30 mouse cellular contexts compared by ENCODE assay signal in genomic region chr9:53947463-53947862, GRCm38 (mm10). TPM values are rescaled to one million over a fixed set of nuclear protein-coding genes. Genes with fewer than 3 reads are reported as not detected.
DNase-seq lines count a peak whose midpoint lies in the region; ATAC-seq and TF ChIP-seq lines count a peak whose summit lies in the region.
"Had no signal": no experiment of that assay in that cellular context is flagged by ENCODE, and none has a peak within 500 bp of the region (broad histone marks: within the 10 kb centered on the region; RNA-seq: fewer than 3 reads in every experiment).

No protein-coding gene starts in this region.

- H3K4me3 ChIP-seq in hindbrain, postnatal 0 days (ENCODE audit: low read length): no peak overlapping the region
- no peak overlapping the region for H3K4me3 ChIP-seq in hindbrain, embryonic 12.5 days
- H3K4me3 ChIP-seq in lung, embryonic 14.5 days (ENCODE audit: low read depth, low read length): no peak overlapping the region
- no peak overlapping the region for H3K4me3 ChIP-seq in E14TG2a.4 (replicated peaks; ENCODE audit: low read length)
- H3K4me3 ChIP-seq: forebrain, embryonic 13.5 days; heart, adult 2 months; heart, embryonic 13.5 days; hindbrain, embryonic 15.5 days; kidney, embryonic 15.5 days; liver, embryonic 12.5 days; lung, embryonic 15.5 days; myocyte; neural tube, embryonic 13.5 days; stomach, embryonic 15.5 days had no signal

- no peak for DNase-seq in hindbrain, postnatal 0 days (ENCODE audit: low spot score)
- DNase-seq in lung, embryonic 14.5 days: no peak
- DNase-seq in lung, adult 18-20 months: no peak
- DNase-seq in brain, embryonic 14.5 days (ENCODE audit: low read depth): no peak
- DNase-seq in spleen, postnatal 14 days (ENCODE audit: low spot score in 2 of 2): no peak
- no peak for DNase-seq in frontal cortex, postnatal 10 days (ENCODE audit: low spot score in 2 of 2)
- DNase-seq: adrenal gland, postnatal 14 days; cerebellum, adult 8-10 months; gastrocnemius, postnatal 14 days; heart, adult 2 months; heart, postnatal 4 days; kidney, adult 11 months; lung, postnatal 4 days; midbrain, embryonic 14.5 days; right cerebral cortex, postnatal 4 days; thymus, adult 18-20 months; thymus, postnatal 4 days had no signal

- ATAC-seq in hindbrain, postnatal 0 days: no peak
- ATAC-seq in hindbrain, embryonic 12.5 days (ENCODE audit: low FRiP score): no peak
- no peak for ATAC-seq in lung, embryonic 14.5 days (ENCODE audit: insufficient read depth)
- ATAC-seq: forebrain, embryonic 13.5 days; liver, embryonic 12.5 days had no signal

- no peaks in the 10 kb centered on the region for H3K9me3 ChIP-seq in hindbrain, postnatal 0 days (ENCODE audit: low read length)
- H3K9me3 ChIP-seq in hindbrain, embryonic 12.5 days (replicated peaks): 0 out of 2 replicates have a peak, but pooled peaks cover 4% of the 10 kb centered on the region
- no peaks in the 10 kb centered on the region for H3K9me3 ChIP-seq in lung, embryonic 14.5 days (ENCODE audit: low read depth, low read length)
- no peaks in the 10 kb centered on the region for H3K9me3 ChIP-seq in E14TG2a.4 (ENCODE audit: low read length)
- H3K9me3 ChIP-seq: forebrain, embryonic 13.5 days; heart, embryonic 13.5 days; hindbrain, embryonic 15.5 days; kidney, embryonic 15.5 days; liver, embryonic 12.5 days; lung, embryonic 15.5 days; neural tube, embryonic 13.5 days; stomach, embryonic 15.5 days had no signal

- no peak overlapping the region for H3K4me2 ChIP-seq in hindbrain, postnatal 0 days (ENCODE audit: low read depth, low read length)
- H3K4me2 ChIP-seq in hindbrain, embryonic 12.5 days (replicated peaks): no peak overlapping the region
- H3K4me2 ChIP-seq in lung, embryonic 14.5 days: no peak overlapping the region
- H3K4me2 ChIP-seq: forebrain, embryonic 13.5 days; heart, embryonic 13.5 days; hindbrain, embryonic 15.5 days; kidney, embryonic 15.5 days; liver, embryonic 12.5 days; lung, embryonic 15.5 days; neural tube, embryonic 13.5 days; stomach, embryonic 15.5 days had no signal

- WGBS in hindbrain, postnatal 0 days: 94% methylated on average over 2 of the region's 2 CpGs
- WGBS in hindbrain, embryonic 12.5 days: 94% methylated on average over 2 of the region's 2 CpGs
- WGBS in lung, embryonic 14.5 days: 94% methylated on average over 2 of the region's 2 CpGs

- peak; percentile 41 for TF ChIP-seq CTCF in hindbrain, postnatal 0 days (IDR thresholded peaks at IDR 0.05; ENCODE audit: low read depth)
- peak; percentile 19; the same call in 1 of the 2 replicates for TF ChIP-seq CTCF in lung, embryonic 14.5 days (IDR thresholded peaks at IDR 0.05; ENCODE audit: low read depth)
- TF ChIP-seq CTCF in E14TG2a.4 (conservative IDR thresholded peaks at IDR 0.05; ENCODE audit: low read length): peak; percentile 39
- 0 out of 2 replicates have a peak, but pooled peaks have one; percentile 1 for TF ChIP-seq CTCF in brain, embryonic 14.5 days (IDR thresholded peaks at IDR 0.05; ENCODE audit: borderline replicate concordance, extremely low read depth, insufficient read depth, insufficient read length)

- H3K9ac ChIP-seq in hindbrain, postnatal 0 days (replicated peaks; ENCODE audit: low read length): no peak overlapping the region
- H3K9ac ChIP-seq in hindbrain, embryonic 12.5 days: no peak overlapping the region
- H3K9ac ChIP-seq in lung, embryonic 14.5 days: no peak overlapping the region
- H3K9ac ChIP-seq: forebrain, embryonic 13.5 days; heart, embryonic 13.5 days; hindbrain, embryonic 15.5 days; kidney, embryonic 15.5 days; liver, embryonic 12.5 days; lung, embryonic 15.5 days; neural tube, embryonic 13.5 days; stomach, embryonic 15.5 days had no signal

- TF ChIP-seq POLR2A in brain, embryonic 14.5 days (IDR thresholded peaks at IDR 0.05; ENCODE audit: borderline replicate concordance, extremely low read depth, insufficient read depth, insufficient read length, poor library complexity, severe bottlenecking): no peak

- no peaks in the 10 kb centered on the region for H3K27me3 ChIP-seq in hindbrain, postnatal 0 days (ENCODE audit: insufficient read depth, low read length)
- no peaks in the 10 kb centered on the region for H3K27me3 ChIP-seq in hindbrain, embryonic 12.5 days
- no peaks in the 10 kb centered on the region for H3K27me3 ChIP-seq in lung, embryonic 14.5 days (ENCODE audit: insufficient read depth, low read length)
- no peaks in the 10 kb centered on the region for H3K27me3 ChIP-seq in E14TG2a.4 (ENCODE audit: insufficient read depth, low read length)
- H3K27me3 ChIP-seq: forebrain, embryonic 13.5 days; heart, embryonic 13.5 days; hindbrain, embryonic 15.5 days; kidney, embryonic 15.5 days; liver, embryonic 12.5 days; lung, embryonic 15.5 days; neural tube, embryonic 13.5 days; stomach, embryonic 15.5 days had no signal

- no peaks in the 10 kb centered on the region for H3K4me1 ChIP-seq in hindbrain, postnatal 0 days (ENCODE audit: insufficient read depth, low read length)
- H3K4me1 ChIP-seq in hindbrain, embryonic 12.5 days: no peaks in the 10 kb centered on the region
- no peaks in the 10 kb centered on the region for H3K4me1 ChIP-seq in lung, embryonic 14.5 days (ENCODE audit: insufficient read depth)
- no peaks in the 10 kb centered on the region for H3K4me1 ChIP-seq in E14TG2a.4 (replicated peaks; ENCODE audit: low read depth, low read length)
- H3K4me1 ChIP-seq: forebrain, embryonic 13.5 days; heart, embryonic 13.5 days; hindbrain, embryonic 15.5 days; kidney, embryonic 15.5 days; liver, embryonic 12.5 days; lung, embryonic 15.5 days; neural tube, embryonic 13.5 days; stomach, embryonic 15.5 days had no signal

- H3K36me3 ChIP-seq in hindbrain, postnatal 0 days (ENCODE audit: insufficient read depth, low read length): no peaks in the 10 kb centered on the region
- no peaks in the 10 kb centered on the region for H3K36me3 ChIP-seq in hindbrain, embryonic 12.5 days
- H3K36me3 ChIP-seq in lung, embryonic 14.5 days (ENCODE audit: insufficient read depth): no peaks in the 10 kb centered on the region
- no peaks in the 10 kb centered on the region for H3K36me3 ChIP-seq in E14TG2a.4 (ENCODE audit: insufficient read depth, low read length)
- H3K36me3 ChIP-seq: heart, embryonic 13.5 days; hindbrain, embryonic 15.5 days; kidney, embryonic 15.5 days; liver, embryonic 12.5 days; lung, embryonic 15.5 days; stomach, embryonic 15.5 days had no signal

- H3K27ac ChIP-seq in hindbrain, postnatal 0 days: no peak overlapping the region
- no peak overlapping the region for H3K27ac ChIP-seq in hindbrain, embryonic 12.5 days
- no peak overlapping the region for H3K27ac ChIP-seq in lung, embryonic 14.5 days (ENCODE audit: low read depth)
- H3K27ac ChIP-seq: forebrain, embryonic 13.5 days; heart, adult 2 months; heart, embryonic 13.5 days; hindbrain, embryonic 15.5 days; kidney, embryonic 15.5 days; liver, embryonic 12.5 days; lung, embryonic 15.5 days; neural tube, embryonic 13.5 days; stomach, embryonic 15.5 days had no signal

RNA-seq across cellular contexts. Expression of gene Elmod1, which starts 27.6 kb away (rescaled TPM):
- total RNA-seq in hindbrain, postnatal 0 days (2014; rRNA removed): 67.3 and 80.5 TPM in 2 replicates
- 22.0 and 25.0 TPM in 2 replicates for polyA plus RNA-seq in hindbrain, postnatal 0 days (2015; fragmentation: Nextera tagmentation; extraction: Ambion mirVana)
- polyA plus RNA-seq in hindbrain, embryonic 12.5 days (2016; fragmentation: Nextera tagmentation; extraction: Ambion mirVana): 6.4 and 7.8 TPM in 2 replicates
- not detected in 2 replicates for polyA plus RNA-seq in lung, embryonic 14.5 days (2014; fragmentation: Nextera tagmentation; extraction: Ambion mirVana)
- 55.4 and 55.5 TPM in 2 replicates for polyA plus RNA-seq in brain, embryonic 14.5 days (2012; rRNA removed)
- total RNA-seq: megakaryocyte-erythroid progenitor cell, adult 5-6 weeks had no signal
- polyA plus RNA-seq: C2C12; heart, embryonic 13.5 days; liver, embryonic 12.5 days; myocyte had no signal
